12 mouse cellular contexts compared by ENCODE assay signal in genomic region chr6:136465021-136465420, GRCm38 (mm10). TPM values are rescaled to one million over a fixed set of nuclear protein-coding genes. Genes with fewer than 3 reads are reported as not detected.
A peak's percentile ranks its signal among the peaks of the same experiment; 100 is the strongest.
DNase-seq lines count a peak whose midpoint lies in the region; ATAC-seq and TF ChIP-seq lines count a peak whose summit lies in the region.
"Had no signal": no experiment of that assay in that cellular context is flagged by ENCODE, and none has a peak within 500 bp of the region (broad histone marks: within the 10 kb centered on the region; RNA-seq: fewer than 3 reads in every experiment).

No protein-coding gene starts in this region.

- TF ChIP-seq CTCF in hindbrain, postnatal 0 days (IDR thresholded peaks at IDR 0.05; ENCODE audit: low read depth) = no peak
- TF ChIP-seq CTCF in Patski (IDR thresholded peaks at IDR 0.05) = no peak

- no peaks in the 10 kb centered on the region for H3K27me3 ChIP-seq in hindbrain, embryonic 10.5 days (ENCODE audit: insufficient read depth, poor library complexity, severe bottlenecking)
- no peaks in the 10 kb centered on the region for H3K27me3 ChIP-seq in hindbrain, postnatal 0 days (ENCODE audit: insufficient read depth, low read length)
- no peaks in the 10 kb centered on the region for H3K27me3 ChIP-seq in Patski
- no peaks in the 10 kb centered on the region for H3K27me3 ChIP-seq in kidney, embryonic 14.5 days (ENCODE audit: control insufficient read depth, insufficient read depth, low read length)
- no peaks in the 10 kb centered on the region for H3K27me3 ChIP-seq in hindbrain, embryonic 16.5 days (replicated peaks; ENCODE audit: control insufficient read depth, insufficient read depth, low read length)
- H3K27me3 ChIP-seq: forebrain, embryonic 13.5 days; limb, embryonic 15.5 days; neural tube, embryonic 12.5 days had no signal

- POLR2A ChIA-PET in Patski (lab: Charles Lee) = no interaction called here

- in situ Hi-C loops in Patski (cut with MboI; ENCODE audit: low pct_unique_long_range_greater_than_20kb) = loop anchor here (5.0 kb wide), 1 partner anchor 52 kb away; no protein-coding TSS in a partner anchor

- peaks cover 5% of the 10 kb centered on the region; the same call in 1 of the 2 replicates for H3K9me3 ChIP-seq in hindbrain, embryonic 10.5 days
- H3K9me3 ChIP-seq in hindbrain, postnatal 0 days (ENCODE audit: low read length) = no peaks in the 10 kb centered on the region
- H3K9me3 ChIP-seq in kidney, embryonic 14.5 days (ENCODE audit: control insufficient read depth, low read length) = peaks cover 5% of the 10 kb centered on the region
- no peaks in the 10 kb centered on the region for H3K9me3 ChIP-seq in hindbrain, embryonic 16.5 days (ENCODE audit: control insufficient read depth, low read length)
- H3K9me3 ChIP-seq: forebrain, embryonic 13.5 days; limb, embryonic 15.5 days; neural tube, embryonic 12.5 days had no signal

- intact Hi-C loops in heart, postnatal 25 days (cut with DNase I) = loop anchor here (2.0 kb wide), 1 partner anchor 42 kb away; no protein-coding TSS in a partner anchor

- no peaks in the 10 kb centered on the region for H3K36me3 ChIP-seq in hindbrain, embryonic 10.5 days
- no peaks in the 10 kb centered on the region for H3K36me3 ChIP-seq in hindbrain, postnatal 0 days (ENCODE audit: insufficient read depth, low read length)
- no peaks in the 10 kb centered on the region for H3K36me3 ChIP-seq in kidney, embryonic 14.5 days (ENCODE audit: control insufficient read depth, insufficient read depth, low read length)
- no peaks in the 10 kb centered on the region for H3K36me3 ChIP-seq in hindbrain, embryonic 16.5 days (ENCODE audit: control insufficient read depth, insufficient read depth, low read length)
- H3K36me3 ChIP-seq: limb, embryonic 15.5 days; neural tube, embryonic 12.5 days had no signal

- ATAC-seq in hindbrain, postnatal 0 days = no peak
- ATAC-seq in Patski = peak; percentile 58
- no peak for ATAC-seq in kidney, embryonic 14.5 days (ENCODE audit: low FRiP score, low TSS enrichment)
- ATAC-seq in hindbrain, embryonic 16.5 days = no peak
- ATAC-seq: forebrain, embryonic 13.5 days had no signal

- peaks cover 27% of the 10 kb centered on the region for H3K4me1 ChIP-seq in hindbrain, embryonic 10.5 days (replicated peaks)
- peaks cover 13% of the 10 kb centered on the region for H3K4me1 ChIP-seq in hindbrain, postnatal 0 days (ENCODE audit: insufficient read depth, low read length)
- H3K4me1 ChIP-seq in kidney, embryonic 14.5 days (ENCODE audit: control insufficient read depth, insufficient read depth, low read length) = peaks cover 17% of the 10 kb centered on the region
- H3K4me1 ChIP-seq in hindbrain, embryonic 16.5 days (ENCODE audit: control insufficient read depth, insufficient read depth, low read depth, low read length) = peaks cover 13% of the 10 kb centered on the region

- no peak overlapping the region for H3K4me3 ChIP-seq in hindbrain, embryonic 10.5 days
- no peak overlapping the region for H3K4me3 ChIP-seq in hindbrain, postnatal 0 days (ENCODE audit: low read length)
- H3K4me3 ChIP-seq in kidney, embryonic 14.5 days (ENCODE audit: low read length) = no peak overlapping the region
- H3K4me3 ChIP-seq in hindbrain, embryonic 16.5 days (ENCODE audit: low read length) = no peak overlapping the region
- H3K4me3 ChIP-seq: forebrain, embryonic 13.5 days; limb, embryonic 15.5 days; neural tube, embryonic 12.5 days had no signal

- 91% methylated on average over 8 of the region's 8 CpGs for WGBS in hindbrain, embryonic 10.5 days
- 77% methylated on average over 8 of the region's 8 CpGs for WGBS in hindbrain, postnatal 0 days
- 69% methylated on average over 8 of the region's 8 CpGs for WGBS in kidney, embryonic 14.5 days
- WGBS in hindbrain, embryonic 16.5 days = 85% methylated on average over 8 of the region's 8 CpGs

- H3K9ac ChIP-seq in hindbrain, postnatal 0 days (replicated peaks; ENCODE audit: low read length) = no peak overlapping the region
- H3K9ac ChIP-seq in kidney, embryonic 14.5 days (ENCODE audit: low read depth, low read length) = no peak overlapping the region
- H3K9ac ChIP-seq in hindbrain, embryonic 16.5 days (ENCODE audit: low read depth, low read length) = no peak overlapping the region
- H3K9ac ChIP-seq: forebrain, embryonic 13.5 days; limb, embryonic 15.5 days; neural tube, embryonic 12.5 days had no signal

- DNase-seq in hindbrain, embryonic 10.5 days (ENCODE audit: low spot score) = no peak
- no peak for DNase-seq in hindbrain, postnatal 0 days (ENCODE audit: low spot score)
- DNase-seq in Patski (ENCODE audit: low read depth, low spot score) = no peak
- peak; percentile 43 to 46 for DNase-seq in lung, postnatal 4 days
- DNase-seq in heart, adult 8-10 months (ENCODE audit: low spot score) = no peak
- DNase-seq in heart, postnatal 25 days (ENCODE audit: low spot score) = no peak

- H3K4me2 ChIP-seq in hindbrain, postnatal 0 days (ENCODE audit: low read depth, low read length) = no peak overlapping the region
- no peak overlapping the region for H3K4me2 ChIP-seq in kidney, embryonic 14.5 days (replicated peaks; ENCODE audit: low read depth, low read length)
- no peak overlapping the region for H3K4me2 ChIP-seq in hindbrain, embryonic 16.5 days (ENCODE audit: low read length)
- H3K4me2 ChIP-seq: forebrain, embryonic 13.5 days; limb, embryonic 15.5 days; neural tube, embryonic 12.5 days had no signal

- CTCF ChIA-PET in Patski (lab: Charles Lee) = interaction anchor here (1.0 to 3.2 kb wide), 3 partner anchors 42 to 97 kb away, joined by 3 to 12 read pairs (median 3); no protein-coding TSS in a partner anchor

- H3K27ac ChIP-seq in hindbrain, embryonic 10.5 days = peak overlapping the region; percentile 97; the same call in 1 of the 2 replicates
- no peak overlapping the region for H3K27ac ChIP-seq in hindbrain, postnatal 0 days
- peak overlapping the region; percentile 51; the same call in 1 of the 2 replicates for H3K27ac ChIP-seq in kidney, embryonic 14.5 days (ENCODE audit: low read depth, low read length)
- H3K27ac ChIP-seq in hindbrain, embryonic 16.5 days (ENCODE audit: low read depth, low read length) = no peak overlapping the region
- H3K27ac ChIP-seq: neural tube, embryonic 12.5 days had no signal

RNA-seq across cellular contexts. Expression of gene Atf7ip, which starts 40.9 kb away (rescaled TPM):
- 41.8 and 47.2 TPM in 2 replicates for polyA plus RNA-seq in hindbrain, embryonic 10.5 days (2016; fragmentation: Nextera tagmentation; extraction: Ambion mirVana)
- 39.4 and 42.8 TPM in 2 replicates for total RNA-seq in hindbrain, postnatal 0 days (2014; rRNA removed)
- polyA plus RNA-seq in hindbrain, postnatal 0 days (2015; fragmentation: Nextera tagmentation; extraction: Ambion mirVana) = 22.9 and 25.6 TPM in 2 replicates
- 19.9 TPM for polyA plus RNA-seq in Patski (2021)
- polyA plus RNA-seq in kidney, embryonic 14.5 days (2014; fragmentation: Nextera tagmentation; extraction: Ambion mirVana) = 31.3 and 54.2 TPM in 2 replicates
- 10 to 100 TPM; 68.3 to 94.1 (median 76.8) TPM for total RNA-seq in heart, adult 8-10 months (2022)
- total RNA-seq in heart, postnatal 25 days (2021) = 10 to 100 TPM; 79.8 to 92.6 TPM
- 30.4 and 33.9 TPM in 2 replicates for polyA plus RNA-seq in hindbrain, embryonic 16.5 days (2015; fragmentation: Nextera tagmentation; extraction: Ambion mirVana)

RNA-seq across cellular contexts. Expression of gene E330021D16Rik, which starts 49.7 kb away (rescaled TPM):
- polyA plus RNA-seq in hindbrain, embryonic 10.5 days (2016; fragmentation: Nextera tagmentation; extraction: Ambion mirVana) = not detected in 2 replicates
- total RNA-seq in hindbrain, postnatal 0 days (2014; rRNA removed) = not detected in 2 replicates
- polyA plus RNA-seq in hindbrain, postnatal 0 days (2015; fragmentation: Nextera tagmentation; extraction: Ambion mirVana) = not detected in 2 replicates
- polyA plus RNA-seq in Patski (2021) = not detected
- 0.24 and 0.92 TPM in 2 replicates for polyA plus RNA-seq in kidney, embryonic 14.5 days (2014; fragmentation: Nextera tagmentation; extraction: Ambion mirVana)
- not detected for total RNA-seq in heart, adult 8-10 months (2022)
- total RNA-seq in heart, postnatal 25 days (2021) = not detected
- polyA plus RNA-seq in hindbrain, embryonic 16.5 days (2015; fragmentation: Nextera tagmentation; extraction: Ambion mirVana) = not detected in 2 replicates
- polyA plus RNA-seq: forebrain, embryonic 13.5 days; hindbrain, embryonic 11.5 days; limb, embryonic 15.5 days; neural tube, embryonic 12.5 days had no signal

Comparison
In these comparisons a context has a peak if more than half of its experiments do, and no peak if none do; other contexts are left out.
1. H3K27ac ChIP-seq: peak in hindbrain, embryonic 10.5 days (single experiment) and kidney, embryonic 14.5 days (single experiment); none in hindbrain, postnatal 0 days (single experiment) and hindbrain, embryonic 16.5 days (single experiment).
2. DNase-seq: peak in lung, postnatal 4 days (2 of 2); none in hindbrain, embryonic 10.5 days (single experiment), hindbrain, postnatal 0 days (single experiment), Patski (single experiment), heart, adult 8-10 months (single experiment) and heart, postnatal 25 days (single experiment).